Mouse (Mus musculus): ENCODE measurements around the gene Capn10.

- TF ChIP-seq POLR2A (IDR thresholded peaks at IDR 0.05; ENCODE audit: low read depth, low read length) (no peak), CTCF (IDR thresholded peaks at IDR 0.05; ENCODE audit: extremely low read depth, insufficient read length, insufficient replicate concordance, low read depth, low read length) (peak; percentile 83)
Measured at GRCm38 (mm10) chr1:92895089-92895488, 39.1 kb upstream of the Capn10 start.

Data from small intestine, adult 2 months (tissue).